Mouse (Mus musculus): ENCODE results near the gene Mvb12a. TPM values are rescaled to one million over a fixed set of nuclear protein-coding genes. Genes with fewer than 3 reads are reported as not detected.

Mvb12a gene
- total RNA-seq, 2 experiments from 2014 or later, result 33.8 to 34.9 TPM

DNA sequence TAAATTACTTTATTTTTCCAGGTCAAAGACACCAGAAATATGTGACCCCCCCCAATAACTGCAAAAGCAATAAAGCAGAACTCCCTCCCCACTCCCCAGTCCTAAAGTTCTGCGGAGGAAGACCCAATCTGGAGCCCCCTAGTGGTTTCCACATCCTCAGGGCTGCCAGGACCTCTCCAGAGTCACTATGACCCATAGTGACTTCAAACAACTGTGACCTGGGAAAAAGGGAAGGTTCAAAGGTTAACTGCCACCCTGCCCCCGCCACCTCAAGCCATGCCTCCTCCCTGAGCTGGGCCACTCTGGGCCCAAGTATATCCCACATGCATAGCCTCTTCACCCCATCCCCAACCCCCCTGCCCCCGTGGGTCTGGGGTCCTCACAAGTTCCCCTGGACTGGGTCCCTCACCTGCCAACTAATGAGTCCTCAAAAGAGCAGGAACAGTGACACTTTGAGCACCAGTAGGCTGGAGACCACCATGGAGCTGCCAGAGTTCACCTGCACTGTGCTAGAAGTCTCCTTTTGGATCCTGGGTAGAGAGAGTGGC lies 8.4 kb upstream of the Mvb12a start:
- TF ChIP-seq CTCF (conservative IDR thresholded peaks at IDR 0.05), result peak; percentile 35; the same call in 1 of the 2 replicates
- Histone ChIP-seq H3K4me3 (no peak overlapping the region), H3K27ac (no peak overlapping the region)
- DNase-seq (ENCODE audit: low spot score in 2 of 2), result no peak

DNA sequence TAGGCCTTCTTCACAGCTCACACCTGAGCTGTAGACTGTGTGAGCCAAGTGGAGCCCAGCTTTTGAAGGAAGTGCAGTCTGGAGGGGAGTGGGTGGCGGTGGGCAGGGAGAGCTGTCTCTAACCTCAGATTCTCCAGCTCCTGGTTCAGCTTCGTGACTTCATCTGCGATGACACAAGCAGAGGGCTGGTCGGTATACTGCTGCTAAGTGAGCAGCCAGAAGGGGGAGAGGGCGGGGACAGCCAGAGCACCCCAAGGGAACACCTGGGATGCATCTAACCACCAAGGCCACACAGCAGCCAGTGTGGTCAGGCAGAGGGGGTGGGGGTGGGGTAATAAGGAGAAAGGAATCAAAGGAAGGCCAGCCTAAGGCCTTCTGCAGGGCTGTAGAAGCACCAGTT lies 7.1 kb upstream of the Mvb12a start:
- TF ChIP-seq CTCF (conservative IDR thresholded peaks at IDR 0.05), result no peak
- Histone ChIP-seq H3K27ac (no peak overlapping the region), H3K4me3 (no peak overlapping the region)
- no peak for DNase-seq (ENCODE audit: low spot score in 2 of 2)

DNA sequence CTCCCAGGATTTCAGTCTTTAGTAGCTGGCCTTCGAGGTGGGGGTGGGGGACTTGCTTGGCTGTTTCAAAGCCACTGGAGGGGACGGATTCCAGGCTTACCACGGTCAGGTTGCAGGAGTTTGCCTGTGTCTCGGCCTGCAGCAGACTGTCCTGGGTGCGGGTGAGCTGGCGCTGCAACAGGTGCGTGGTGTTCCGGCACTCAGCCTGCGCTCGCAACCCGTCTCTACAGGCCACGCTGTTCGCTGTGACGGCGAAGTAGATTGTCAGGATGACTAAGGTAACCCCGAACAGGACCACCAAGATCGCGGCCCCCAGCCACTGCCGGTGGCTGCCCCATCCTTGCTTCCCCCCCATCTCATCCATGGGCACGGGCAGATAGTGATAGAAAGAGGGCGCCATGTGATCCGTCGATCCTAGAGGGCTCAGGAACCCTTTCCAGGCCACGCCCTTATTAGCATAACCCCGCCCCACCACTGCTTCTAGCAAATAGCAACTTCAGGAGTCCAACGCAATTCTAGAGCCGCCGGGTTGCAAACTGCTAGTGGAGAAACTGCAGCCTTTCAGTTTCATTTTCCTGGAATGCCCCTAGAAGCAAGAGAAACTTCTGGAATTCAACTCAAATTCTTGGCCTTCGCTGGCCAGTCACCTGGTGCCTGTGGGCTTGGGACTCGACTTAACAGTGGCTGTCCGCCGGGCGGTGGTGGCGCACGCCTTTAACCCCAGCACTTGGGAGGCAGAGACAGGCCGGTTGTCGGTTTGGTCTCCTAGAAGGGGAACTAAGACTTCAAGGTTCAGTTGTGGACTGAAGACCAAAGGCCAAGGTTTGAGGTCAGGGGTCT lies 5.5 kb upstream of the Mvb12a start, which contains the start of gene Bst2:
TSS of gene Bst2 (minus strand) at position 429 of the 840 bp plus-strand sequence.
- Histone ChIP-seq H3K27ac (peak within 1 kb of the TSS; percentile 68; the same call in 1 of the 2 replicates), H3K4me3 (peak within 1 kb of the TSS; percentile 51)
- 0 out of 2 replicates have a peak, but pooled peaks have one; percentile 3 for TF ChIP-seq CTCF (conservative IDR thresholded peaks at IDR 0.05)

DNA sequence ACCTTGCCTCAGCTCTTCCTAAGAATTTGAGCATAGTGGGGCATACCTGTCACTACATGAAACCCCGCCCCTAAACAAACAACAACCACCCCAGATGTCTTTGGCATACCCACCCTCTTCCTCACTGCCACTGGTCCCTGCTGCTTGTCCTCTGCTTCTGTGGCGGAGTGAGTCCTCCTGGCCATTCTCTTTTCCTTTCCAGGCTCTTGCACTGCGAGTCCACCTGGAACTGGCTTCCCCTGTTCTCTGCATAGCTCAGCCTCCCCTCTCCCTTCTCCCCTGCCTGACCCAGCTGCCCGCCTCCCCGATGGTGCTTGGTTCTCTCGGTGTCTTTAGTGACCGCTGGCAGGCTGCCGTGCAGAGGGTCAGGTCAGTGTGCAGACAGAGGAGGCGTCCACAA lies 1.0 kb downstream of the Mvb12a start:
- DNase-seq (ENCODE audit: low spot score in 2 of 2), result no peak
- no peak for TF ChIP-seq CTCF (conservative IDR thresholded peaks at IDR 0.05)
- Histone ChIP-seq H3K4me3 (peak overlapping the region; percentile 94), H3K27ac (no peak overlapping the region)

More for the DNA sequence above, 5.5 kb upstream of the Mvb12a start, which contains the start of gene Bst2:
- peak in 1 of 2 experiments; percentile 41 for DNase-seq (ENCODE audit: low spot score in 2 of 2)

DNA sequence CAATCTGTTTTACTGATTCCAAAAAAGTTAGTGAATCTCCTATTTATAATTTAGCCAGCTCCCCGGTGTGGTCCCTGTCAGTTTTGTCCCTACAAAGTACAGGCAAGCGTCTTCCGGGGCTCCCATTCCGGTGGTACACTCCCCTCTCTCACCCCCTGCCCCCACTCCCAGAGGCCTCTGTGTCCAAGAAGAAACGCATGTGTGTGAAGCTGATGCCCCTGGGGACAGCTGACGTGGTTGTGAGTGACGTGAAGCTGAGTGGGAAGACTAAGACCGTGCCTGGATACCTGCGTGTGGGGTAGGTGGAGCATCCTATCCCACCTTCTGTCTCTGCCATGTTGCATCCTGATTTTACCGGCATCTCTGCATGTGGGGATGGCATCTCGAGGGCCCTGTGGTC lies 2.3 kb downstream of the Mvb12a start:
- no peak for TF ChIP-seq CTCF (conservative IDR thresholded peaks at IDR 0.05)
- Histone ChIP-seq H3K27ac (no peak overlapping the region), H3K4me3 (no peak overlapping the region)
- DNase-seq (ENCODE audit: low spot score in 2 of 2), result no peak

DNA sequence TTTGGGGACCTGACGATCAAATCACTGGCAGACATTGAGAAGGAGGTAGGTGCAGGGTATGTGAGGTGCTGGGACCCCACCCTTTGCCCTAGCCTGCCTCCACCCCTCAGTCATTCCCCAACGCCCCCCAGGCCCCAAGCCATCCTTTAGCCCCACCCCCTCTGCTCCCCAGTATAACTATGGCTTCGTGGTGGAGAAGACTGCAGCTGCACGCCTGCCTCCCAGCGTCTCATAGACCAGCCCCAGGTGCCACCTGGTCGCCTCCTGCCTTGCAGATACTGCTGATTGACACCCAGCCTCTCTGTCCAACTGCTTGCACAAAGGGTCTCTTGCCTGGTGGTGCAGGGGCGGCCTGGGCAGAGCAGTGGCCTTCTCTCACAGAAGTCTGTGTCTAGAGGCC lies 4.9 kb downstream of the Mvb12a start:
- no peak overlapping the region for H3K4me3 ChIP-seq
- no peak for DNase-seq (ENCODE audit: low spot score in 2 of 2)
- H3K27ac ChIP-seq, result no peak overlapping the region
- no peak for TF ChIP-seq CTCF (conservative IDR thresholded peaks at IDR 0.05)

DNA sequence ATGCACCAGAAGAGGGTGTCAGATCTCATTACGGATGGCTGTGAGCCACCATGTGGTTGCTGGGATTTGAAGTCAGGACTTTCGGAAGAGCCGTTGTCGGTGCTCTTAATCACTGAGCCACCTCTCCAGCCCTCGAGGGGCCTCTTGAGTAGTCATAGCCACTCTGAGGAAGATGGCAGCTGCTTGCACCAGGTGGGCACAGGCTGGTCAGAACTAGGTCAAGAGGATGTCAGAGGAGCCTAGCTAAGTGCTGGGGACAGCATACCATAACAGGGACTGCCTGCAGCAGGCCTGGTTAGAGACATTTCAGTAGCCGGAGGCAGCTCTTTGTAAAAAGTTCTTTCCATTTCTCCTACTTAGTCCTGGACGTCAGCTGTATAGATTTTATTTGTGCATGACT lies 8.0 kb downstream of the Mvb12a start:
- Histone ChIP-seq H3K4me3 (no peak overlapping the region), H3K27ac (no peak overlapping the region)
- DNase-seq (ENCODE audit: low spot score in 2 of 2), result no peak
- no peak for TF ChIP-seq CTCF (conservative IDR thresholded peaks at IDR 0.05)

DNA sequence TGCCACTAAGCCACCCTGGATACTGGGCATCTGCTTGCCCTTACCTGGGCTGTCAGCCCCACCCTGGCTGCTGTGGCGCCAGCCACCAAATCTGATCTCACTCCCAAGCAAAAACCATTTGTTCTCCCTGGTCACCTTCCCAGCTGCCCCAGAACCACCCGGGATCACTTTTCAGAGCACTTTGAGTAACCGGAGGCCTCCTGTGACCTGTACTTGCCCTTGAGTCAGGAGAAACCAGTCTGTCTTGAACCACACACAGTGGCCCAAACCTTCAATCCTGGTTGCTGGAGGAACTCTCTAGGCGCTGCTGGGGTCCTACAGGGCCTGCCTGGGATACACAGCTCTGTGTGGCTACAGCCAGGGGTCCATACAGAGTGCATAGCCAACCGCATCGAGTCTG lies 10.0 kb downstream of the Mvb12a start:
- no peak overlapping the region for H3K27ac ChIP-seq

DNA sequence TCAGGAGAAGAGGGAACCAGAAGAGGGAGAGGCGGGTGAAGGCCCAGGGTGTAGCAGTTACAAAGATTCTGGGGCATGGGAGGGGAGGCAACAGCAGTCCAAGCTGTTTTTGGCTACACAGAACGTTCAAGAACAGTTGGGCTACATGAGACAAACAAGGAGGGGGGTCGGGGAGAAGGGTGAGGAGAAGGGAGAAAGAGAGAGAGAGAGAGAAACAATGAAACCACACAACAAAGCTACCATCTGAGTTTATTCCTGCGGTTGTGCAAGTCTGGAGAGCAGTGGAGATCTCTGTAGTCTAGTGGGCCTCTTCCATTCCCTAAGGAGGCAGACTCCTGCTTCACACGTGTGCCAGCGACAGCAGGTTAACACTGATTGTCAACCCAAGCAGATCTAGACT lies 11.3 kb downstream of the Mvb12a start:
- no peak for TF ChIP-seq CTCF (conservative IDR thresholded peaks at IDR 0.05)
- no peak overlapping the region for H3K4me3 ChIP-seq
- no peak overlapping the region for H3K27ac ChIP-seq
- no peak for DNase-seq (ENCODE audit: low spot score in 2 of 2)

More for the DNA sequence above, 10.0 kb downstream of the Mvb12a start:
- TF ChIP-seq CTCF (conservative IDR thresholded peaks at IDR 0.05), result no peak
- no peak overlapping the region for H3K4me3 ChIP-seq
- no peak for DNase-seq (ENCODE audit: low spot score in 2 of 2)

DNA sequence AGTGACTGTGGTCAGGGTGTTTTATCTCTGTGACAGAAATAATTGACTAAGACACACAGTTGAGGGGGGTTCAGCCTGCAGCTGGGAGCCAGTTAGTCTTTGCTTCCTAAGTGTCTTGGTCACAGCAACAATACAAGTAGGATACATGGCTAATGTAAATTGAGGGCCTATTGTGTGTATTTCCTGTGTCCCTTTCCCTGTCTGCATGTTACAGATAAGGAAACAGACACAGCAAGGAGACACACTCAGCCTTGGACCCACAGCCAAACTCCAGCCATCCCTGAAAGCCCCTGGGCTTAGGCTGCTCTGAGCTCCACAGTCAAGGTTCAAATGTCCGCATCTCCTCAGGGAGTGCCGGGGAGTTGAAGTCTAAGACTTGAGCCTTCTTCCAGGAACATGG lies 11.9 kb downstream of the Mvb12a start:
- Histone ChIP-seq H3K4me3 (no peak overlapping the region), H3K27ac (no peak overlapping the region)
- TF ChIP-seq CTCF (conservative IDR thresholded peaks at IDR 0.05), result no peak
- no peak for DNase-seq (ENCODE audit: low spot score in 2 of 2)

DNA sequence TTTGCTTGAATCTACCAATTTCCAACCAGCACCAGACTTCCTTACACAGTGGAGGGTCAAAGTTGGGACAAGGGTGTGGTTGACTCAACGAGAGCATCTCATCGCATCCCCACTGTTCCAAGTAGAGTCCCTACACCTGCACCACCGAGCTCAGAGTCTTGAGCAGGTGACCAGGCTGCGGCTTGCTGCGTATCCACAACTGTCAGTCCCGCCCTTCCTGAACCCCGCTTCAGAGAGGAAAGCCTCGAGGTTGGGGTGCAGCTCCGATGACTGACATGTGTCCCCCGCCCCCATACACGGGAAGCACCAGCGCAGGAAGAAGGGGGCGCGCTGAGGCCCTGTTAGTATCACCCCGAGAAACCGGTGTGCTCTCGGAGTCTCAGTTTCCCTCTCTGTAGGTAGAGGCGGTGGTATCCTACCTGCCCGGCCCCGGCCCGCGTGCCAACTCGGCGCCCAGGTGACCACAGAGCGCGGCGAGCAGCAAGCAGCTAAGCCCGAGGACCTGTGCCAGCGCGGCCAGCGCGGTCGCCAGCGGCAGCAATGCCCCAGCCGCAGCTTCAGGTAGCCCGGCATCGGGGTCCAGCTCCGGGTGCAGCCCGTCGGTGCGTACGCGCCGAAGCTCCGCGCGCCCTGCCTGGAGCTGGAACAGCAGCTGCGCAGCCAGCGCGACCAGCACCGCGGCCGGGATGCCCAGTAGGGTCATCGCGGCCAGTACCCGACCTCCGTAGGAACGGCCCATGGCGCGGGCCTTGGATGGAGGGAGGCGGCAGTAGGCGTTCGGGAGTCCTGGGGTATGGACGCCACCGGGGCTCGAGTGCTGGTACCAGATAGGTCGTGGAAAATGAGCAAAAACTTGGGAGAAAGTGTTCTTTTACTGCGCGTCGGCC lies 15.6 kb downstream of the Mvb12a start, which contains the start of gene Tmem221:
TSS of gene Tmem221 (minus strand) at position 801 of the 887 bp plus-strand sequence.
- peak within 1 kb of the TSS; percentile 32; the same call in 1 of the 2 replicates for H3K4me3 ChIP-seq

DNA sequence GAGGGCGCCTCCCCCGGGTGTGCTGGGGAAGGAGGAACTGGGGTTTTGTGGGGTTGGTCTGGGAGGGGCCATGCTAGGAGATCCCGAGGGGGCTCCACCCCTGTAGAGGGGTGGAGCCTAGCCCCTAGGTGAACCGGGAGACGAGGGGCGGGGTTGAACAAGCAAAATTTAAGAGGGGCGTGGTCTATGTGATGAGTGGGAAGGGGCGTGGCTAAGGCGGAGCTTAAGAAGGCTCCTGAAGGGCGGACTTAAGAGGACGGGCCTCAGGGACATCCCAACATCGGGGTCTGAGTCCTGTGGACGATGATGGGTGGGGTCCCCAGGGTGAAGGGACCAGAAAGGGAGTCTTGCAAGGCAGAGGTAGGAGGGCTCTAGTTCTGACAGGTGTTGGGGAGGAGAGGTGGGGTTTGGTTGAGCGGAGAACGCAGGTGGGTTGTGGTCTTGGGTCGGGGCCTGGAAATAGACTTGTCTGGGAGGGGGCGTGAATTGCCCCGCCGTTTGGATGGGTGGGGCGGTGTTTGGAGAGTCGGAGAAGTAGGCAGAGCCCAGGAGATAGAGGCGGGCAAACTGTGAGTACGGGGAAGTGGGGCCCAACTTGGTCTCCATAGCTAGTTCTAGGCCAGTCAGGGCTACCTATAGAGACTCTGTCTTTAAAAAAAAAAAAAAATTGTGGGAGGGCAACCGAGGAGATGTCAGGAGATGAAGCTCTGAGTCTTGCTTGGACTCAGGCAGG lies 16.4 kb downstream of the Mvb12a start:
- no peak for TF ChIP-seq CTCF (conservative IDR thresholded peaks at IDR 0.05)
- DNase-seq (ENCODE audit: low spot score in 2 of 2), result no peak
- no peak overlapping the region for H3K27ac ChIP-seq
- H3K4me3 ChIP-seq, result peak overlapping the region; percentile 32; the same call in 1 of the 2 replicates

More for the DNA sequence above, 15.6 kb downstream of the Mvb12a start, which contains the start of gene Tmem221:
- no peak for DNase-seq (ENCODE audit: low spot score in 2 of 2)
- no peak within 1 kb of the TSS for H3K27ac ChIP-seq
- no peak for TF ChIP-seq CTCF (conservative IDR thresholded peaks at IDR 0.05)

Measured in layer of hippocampus, adult 2 months (tissue).